Mouse (Mus musculus): ENCODE data around the gene Olfr517. TPM values are rescaled to one million over a fixed set of nuclear protein-coding genes. Genes with fewer than 3 reads are reported as not detected.

The Olfr517 gene
- total RNA-seq (2012; rRNA removed), result not detected in 2 replicates

GRCm38 (mm10) chr7:108872279-108872678 lies at the start of gene Olfr517:
Gene Olfr517, minus strand, starts transcription at chr7:108872379.
- H3K9ac ChIP-seq (ENCODE audit: insufficient read depth, low read depth, low read length, poor library complexity, severe bottlenecking), result no peak within 1 kb of the TSS
- no peak for TF ChIP-seq MAFK (IDR thresholded peaks at IDR 0.05; ENCODE audit: insufficient read depth, low read depth, low read length)
- TF ChIP-seq CHD2 (IDR thresholded peaks at IDR 0.05; ENCODE audit: low read depth, low read length), result no peak
- TF ChIP-seq HCFC1 (IDR thresholded peaks at IDR 0.05; ENCODE audit: borderline replicate concordance, insufficient read depth, low read length), result no peak
- no peak for TF ChIP-seq ZC3H11A (IDR thresholded peaks at IDR 0.05; ENCODE audit: borderline replicate concordance, low read depth, low read length)
- no peak for TF ChIP-seq ZNF384 (IDR thresholded peaks at IDR 0.05; ENCODE audit: low read depth, low read length)
- no peak for DNase-seq (ENCODE audit: low read depth, low spot score)
- in situ Hi-C loops (cut with MboI; ENCODE audit: low sequenced_read_pairs in 2 of 2, unreplicated experiment in 2 of 2), result no loop called here
- H3K4me3 ChIP-seq (ENCODE audit: insufficient read depth in 1 of 2, low read depth in 1 of 2, low read length in 2 of 2, poor library complexity in 1 of 2, severe bottlenecking in 1 of 2), result no peak within 1 kb of the TSS
- H3K27ac ChIP-seq (ENCODE audit: insufficient read depth, low read depth, low read length, poor library complexity, severe bottlenecking), result no peak within 1 kb of the TSS
- H3K36me3 ChIP-seq (ENCODE audit: control insufficient read depth, insufficient read depth, low read length, poor library complexity, severe bottlenecking), result no peaks in the 10 kb centered on the region
- H3K9me3 ChIP-seq (ENCODE audit: control insufficient read depth, insufficient read depth, low read depth, low read length), result no peaks in the 10 kb centered on the region
- no peaks in the 10 kb centered on the region for H3K4me1 ChIP-seq (ENCODE audit: control insufficient read depth in 2 of 2, insufficient read depth in 2 of 2, low read length in 2 of 2, poor library complexity in 1 of 2)

- Histone ChIP-seq H3K9me3 (ENCODE audit: control insufficient read depth, insufficient read depth, low read depth, low read length) (no peaks in the 10 kb centered on the region), H3K27ac (ENCODE audit: insufficient read depth, low read depth, low read length, poor library complexity, severe bottlenecking) (no peak overlapping the region), H3K9ac (ENCODE audit: insufficient read depth, low read depth, low read length, poor library complexity, severe bottlenecking) (no peak overlapping the region), H3K36me3 (ENCODE audit: control insufficient read depth, insufficient read depth, low read length, poor library complexity, severe bottlenecking) (no peaks in the 10 kb centered on the region), H3K4me1 (ENCODE audit: control insufficient read depth in 2 of 2, insufficient read depth in 2 of 2, low read length in 2 of 2, poor library complexity in 1 of 2) (no peaks in the 10 kb centered on the region), H3K4me3 (ENCODE audit: insufficient read depth in 1 of 2, low read depth in 1 of 2, low read length in 2 of 2, poor library complexity in 1 of 2, severe bottlenecking in 1 of 2) (no peak overlapping the region)
- in situ Hi-C loops (cut with MboI; ENCODE audit: low sequenced_read_pairs in 2 of 2, unreplicated experiment in 2 of 2), result no loop called here
- TF ChIP-seq ZNF384 (IDR thresholded peaks at IDR 0.05; ENCODE audit: low read depth, low read length) (no peak), ZC3H11A (IDR thresholded peaks at IDR 0.05; ENCODE audit: borderline replicate concordance, low read depth, low read length) (no peak), MAFK (IDR thresholded peaks at IDR 0.05; ENCODE audit: insufficient read depth, low read depth, low read length) (no peak), HCFC1 (IDR thresholded peaks at IDR 0.05; ENCODE audit: borderline replicate concordance, insufficient read depth, low read length) (no peak), CHD2 (IDR thresholded peaks at IDR 0.05; ENCODE audit: low read depth, low read length) (no peak)
- no peak for DNase-seq (ENCODE audit: low read depth, low spot score)
Observed at GRCm38 (mm10) chr7:108903969-108904368, 31.8 kb upstream of the Olfr517 start.

GRCm38 (mm10) chr7:108894320-108894719 lies 22.1 kb upstream of the Olfr517 start, which contains the start of gene Olfr519:
Gene Olfr519, minus strand, starts transcription at chr7:108894420.
- in situ Hi-C loops (cut with MboI; ENCODE audit: low sequenced_read_pairs in 2 of 2, unreplicated experiment in 2 of 2), result no loop called here
- Histone ChIP-seq H3K4me1 (ENCODE audit: control insufficient read depth in 2 of 2, insufficient read depth in 2 of 2, low read length in 2 of 2, poor library complexity in 1 of 2) (no peaks in the 10 kb centered on the region), H3K4me3 (ENCODE audit: insufficient read depth in 1 of 2, low read depth in 1 of 2, low read length in 2 of 2, poor library complexity in 1 of 2, severe bottlenecking in 1 of 2) (no peak within 1 kb of the TSS), H3K9me3 (ENCODE audit: control insufficient read depth, insufficient read depth, low read depth, low read length) (no peaks in the 10 kb centered on the region), H3K36me3 (ENCODE audit: control insufficient read depth, insufficient read depth, low read length, poor library complexity, severe bottlenecking) (no peaks in the 10 kb centered on the region), H3K27ac (ENCODE audit: insufficient read depth, low read depth, low read length, poor library complexity, severe bottlenecking) (no peak within 1 kb of the TSS), H3K9ac (ENCODE audit: insufficient read depth, low read depth, low read length, poor library complexity, severe bottlenecking) (no peak within 1 kb of the TSS)
- DNase-seq (ENCODE audit: low read depth, low spot score), result no peak
- TF ChIP-seq ZC3H11A (IDR thresholded peaks at IDR 0.05; ENCODE audit: borderline replicate concordance, low read depth, low read length), result no peak
- TF ChIP-seq CHD2 (IDR thresholded peaks at IDR 0.05; ENCODE audit: low read depth, low read length), result no peak
- TF ChIP-seq HCFC1 (IDR thresholded peaks at IDR 0.05; ENCODE audit: borderline replicate concordance, insufficient read depth, low read length), result no peak
- TF ChIP-seq ZNF384 (IDR thresholded peaks at IDR 0.05; ENCODE audit: low read depth, low read length), result no peak
- no peak for TF ChIP-seq MAFK (IDR thresholded peaks at IDR 0.05; ENCODE audit: insufficient read depth, low read depth, low read length)

- H3K4me1 ChIP-seq (ENCODE audit: control insufficient read depth in 2 of 2, insufficient read depth in 2 of 2, low read length in 2 of 2, poor library complexity in 1 of 2), result no peaks in the 10 kb centered on the region
- H3K4me3 ChIP-seq (ENCODE audit: insufficient read depth in 1 of 2, low read depth in 1 of 2, low read length in 2 of 2, poor library complexity in 1 of 2, severe bottlenecking in 1 of 2), result no peak within 1 kb of the TSS
- TF ChIP-seq CHD2 (IDR thresholded peaks at IDR 0.05; ENCODE audit: low read depth, low read length), result no peak
- TF ChIP-seq MAFK (IDR thresholded peaks at IDR 0.05; ENCODE audit: insufficient read depth, low read depth, low read length), result no peak
- no peak for TF ChIP-seq ZNF384 (IDR thresholded peaks at IDR 0.05; ENCODE audit: low read depth, low read length)
- TF ChIP-seq ZC3H11A (IDR thresholded peaks at IDR 0.05; ENCODE audit: borderline replicate concordance, low read depth, low read length), result no peak
- TF ChIP-seq HCFC1 (IDR thresholded peaks at IDR 0.05; ENCODE audit: borderline replicate concordance, insufficient read depth, low read length), result no peak
- H3K27ac ChIP-seq (ENCODE audit: insufficient read depth, low read depth, low read length, poor library complexity, severe bottlenecking), result no peak within 1 kb of the TSS
- H3K36me3 ChIP-seq (ENCODE audit: control insufficient read depth, insufficient read depth, low read length, poor library complexity, severe bottlenecking), result no peaks in the 10 kb centered on the region
- H3K9me3 ChIP-seq (ENCODE audit: control insufficient read depth, insufficient read depth, low read depth, low read length), result no peaks in the 10 kb centered on the region
- in situ Hi-C loops (cut with MboI; ENCODE audit: low sequenced_read_pairs in 2 of 2, unreplicated experiment in 2 of 2), result no loop called here
- no peak for DNase-seq (ENCODE audit: low read depth, low spot score)
- H3K9ac ChIP-seq (ENCODE audit: insufficient read depth, low read depth, low read length, poor library complexity, severe bottlenecking), result no peak within 1 kb of the TSS
Observed at GRCm38 (mm10) chr7:108884906-108885305, 12.7 kb upstream of the Olfr517 start, which contains the start of gene Olfr518. Gene Olfr518, minus strand, starts transcription at chr7:108885006.

GRCm38 (mm10) chr7:108850429-108850828 lies 21.8 kb downstream of the Olfr517 start, which contains the start of gene Olfr516:
Gene Olfr516, minus strand, starts transcription at chr7:108850529.
- no peak within 1 kb of the TSS for H3K9ac ChIP-seq (ENCODE audit: insufficient read depth, low read depth, low read length, poor library complexity, severe bottlenecking)
- in situ Hi-C loops (cut with MboI; ENCODE audit: low sequenced_read_pairs in 2 of 2, unreplicated experiment in 2 of 2), result no loop called here

More at GRCm38 (mm10) chr7:108850429-108850828, 21.8 kb downstream of the Olfr517 start, which contains the start of gene Olfr516:
- no peak for DNase-seq (ENCODE audit: low read depth, low spot score)
- H3K4me3 ChIP-seq (ENCODE audit: insufficient read depth in 1 of 2, low read depth in 1 of 2, low read length in 2 of 2, poor library complexity in 1 of 2, severe bottlenecking in 1 of 2), result no peak within 1 kb of the TSS
- no peaks in the 10 kb centered on the region for H3K36me3 ChIP-seq (ENCODE audit: control insufficient read depth, insufficient read depth, low read length, poor library complexity, severe bottlenecking)
- H3K9me3 ChIP-seq (ENCODE audit: control insufficient read depth, insufficient read depth, low read depth, low read length), result no peaks in the 10 kb centered on the region
- H3K27ac ChIP-seq (ENCODE audit: insufficient read depth, low read depth, low read length, poor library complexity, severe bottlenecking), result no peak within 1 kb of the TSS
- no peaks in the 10 kb centered on the region for H3K4me1 ChIP-seq (ENCODE audit: control insufficient read depth in 2 of 2, insufficient read depth in 2 of 2, low read length in 2 of 2, poor library complexity in 1 of 2)
- TF ChIP-seq HCFC1 (IDR thresholded peaks at IDR 0.05; ENCODE audit: borderline replicate concordance, insufficient read depth, low read length) (no peak), CHD2 (IDR thresholded peaks at IDR 0.05; ENCODE audit: low read depth, low read length) (no peak), ZC3H11A (IDR thresholded peaks at IDR 0.05; ENCODE audit: borderline replicate concordance, low read depth, low read length) (no peak), MAFK (IDR thresholded peaks at IDR 0.05; ENCODE audit: insufficient read depth, low read depth, low read length) (no peak), ZNF384 (IDR thresholded peaks at IDR 0.05; ENCODE audit: low read depth, low read length) (no peak)
